Mouse (Mus musculus) brain, embryonic 14.5 days (tissue): Measurements from ENCODE around the gene Aamp.

Source experiments
- CTCF ChIP-seq: fragments of 200-500 bp; IDR thresholded peaks from 2 replicates; pipeline ENCODE4 v1.5.1; 2012; ENCODE audit warnings: inconsistent platforms, mild to moderate bottlenecking, moderate library complexity, borderline replicate concordance; ENCODE audit not compliant: insufficient read depth, insufficient read length; ENCODE audit errors: extremely low read depth
- POLR2A ChIP-seq: fragments of 200-500 bp; IDR thresholded peaks from 2 replicates; pipeline ENCODE4 v1.6.1; 2012; ENCODE audit warnings: mild to moderate bottlenecking, inconsistent platforms, borderline replicate concordance; ENCODE audit not compliant: poor library complexity, insufficient read depth, insufficient read length, severe bottlenecking; ENCODE audit errors: extremely low read depth

GRCm38 (mm10) chr1:74268750-74269149 lies 15.8 kb downstream of the Aamp start:
- TF ChIP-seq POLR2A (no peak), CTCF (no peak)
